Mouse (Mus musculus) limb, embryonic 12.5 days (tissue): ENCODE results near the gene Dbi. TPM values are rescaled to one million over a fixed set of nuclear protein-coding genes. Genes with fewer than 3 reads are reported as not detected.
"Not testable (repeated sequence)": the region's sequence is repeated elsewhere in the genome, so short reads cannot be mapped to it uniquely, and the experiment has no call there.

ENCODE experiments used
- ATAC-seq: fragments of 200-750 bp; cut with Nextera tagmentation; 2 replicates; pipeline ENCODE4 v1.8.0; 2017; ENCODE audit warnings: low read depth, moderate TSS enrichment; ENCODE audit not compliant: insufficient number of reproducible peaks, insufficient read depth, low FRiP score, low TSS enrichment
- H3K27ac ChIP-seq: fragments of 300-500 bp; sonication (generic); 2 replicates; pipeline ENCODE4 v1.5.1; 2016; ENCODE audit warnings: mild to moderate bottlenecking, moderate library complexity
- H3K27me3 ChIP-seq: fragments of 300-500 bp; sonication (generic); 2 replicates; pipeline ENCODE4 v1.6.1; 2016; ENCODE audit warnings: mild to moderate bottlenecking, moderate library complexity
- H3K36me3 ChIP-seq: fragments of 300-500 bp; sonication (generic); 2 replicates; pipeline ENCODE4 v1.6.1; 2016; ENCODE audit warnings: mild to moderate bottlenecking, moderate library complexity
- H3K4me1 ChIP-seq: fragments of 300-500 bp; sonication (generic); replicated peaks from 2 replicates; pipeline ENCODE4 v1.6.1; 2016
- H3K4me2 ChIP-seq: fragments of 300-500 bp; sonication (generic); 2 replicates; pipeline ENCODE4 v1.6.1; 2016; ENCODE audit warnings: mild to moderate bottlenecking, moderate library complexity
- H3K4me3 ChIP-seq: fragments of 300-500 bp; sonication (generic); replicated peaks from 2 replicates; pipeline ENCODE4 v1.5.1; 2016; ENCODE audit warnings: mild to moderate bottlenecking
- H3K9ac ChIP-seq: fragments of 300-500 bp; sonication (generic); replicated peaks from 2 replicates; pipeline ENCODE4 v1.6.1; 2016; ENCODE audit warnings: mild to moderate bottlenecking, moderate library complexity
- H3K9me3 ChIP-seq: fragments of 300-500 bp; sonication (generic); 2 replicates; pipeline ENCODE4 v1.6.1; 2016; ENCODE audit warnings: mild to moderate bottlenecking, moderate library complexity
- whole genome bisulfite sequencing: fragments of 180-500 bp; shearing (Covaris S2); methylation state at CpG from one replicate; pipeline ENCODE4 v1.1.7; 2016; 5-methylcytosine and 5-hydroxymethylcytosine counted together
- polyA plus RNA-seq: library from polyadenylated mRNA; unstranded; fragments of >200 nt; fragmentation: Nextera tagmentation; extraction: Ambion mirVana; gene quantifications from 2 replicates; pipeline ENCODE4 v1.2.1, GENCODE M21; 2016

Gene Dbi
- polyA plus RNA-seq, 1 experiment from 2014 or later = 702 TPM

- WGBS = 84% methylated on average over 8 of the region's 8 CpGs
- H3K4me1 ChIP-seq = no peaks in the 10 kb centered on the region
- no peak overlapping the region for H3K9ac ChIP-seq
- H3K27me3 ChIP-seq = 0 out of 2 replicates have a peak, but pooled peaks cover 4% of the 10 kb centered on the region
- no peaks in the 10 kb centered on the region for H3K9me3 ChIP-seq
- no peak overlapping the region for H3K27ac ChIP-seq
- H3K4me3 ChIP-seq = no peak overlapping the region
- ATAC-seq = no peak
- H3K4me2 ChIP-seq = no peak overlapping the region
- no peaks in the 10 kb centered on the region for H3K36me3 ChIP-seq
These were observed 20.2 kb downstream of the Dbi start for GRCm38 (mm10) chr1:120100456-120101226.

GRCm38 (mm10) chr1:120099483-120099882 lies 21.4 kb downstream of the Dbi start:
- H3K36me3 ChIP-seq = no peaks in the 10 kb centered on the region
- no peak overlapping the region for H3K9ac ChIP-seq
- no peak overlapping the region for H3K4me2 ChIP-seq
- H3K4me1 ChIP-seq = no peaks in the 10 kb centered on the region
- 76% methylated on average over 6 of the region's 6 CpGs for WGBS
- no peak overlapping the region for H3K4me3 ChIP-seq
- H3K9me3 ChIP-seq = no peaks in the 10 kb centered on the region
- no peak overlapping the region for H3K27ac ChIP-seq
- H3K27me3 ChIP-seq = 0 out of 2 replicates have a peak, but pooled peaks cover 4% of the 10 kb centered on the region
- ATAC-seq = no peak

- H3K36me3 ChIP-seq = no peaks in the 10 kb centered on the region
- no peaks in the 10 kb centered on the region for H3K27me3 ChIP-seq
- H3K9me3 ChIP-seq = no peaks in the 10 kb centered on the region
- no peak overlapping the region for H3K4me2 ChIP-seq
- ATAC-seq = no peak
- H3K4me1 ChIP-seq = no peaks in the 10 kb centered on the region
- WGBS = 20% methylated on average over 7 of the region's 7 CpGs
- H3K27ac ChIP-seq = no peak overlapping the region
- H3K9ac ChIP-seq = no peak overlapping the region
- H3K4me3 ChIP-seq = no peak overlapping the region
These were observed 22.6 kb downstream of the Dbi start for GRCm38 (mm10) chr1:120098327-120098726.

- Histone ChIP-seq H3K4me3 (no peak overlapping the region), H3K9me3 (no peaks in the 10 kb centered on the region), H3K27ac (no peak overlapping the region), H3K9ac (no peak overlapping the region), H3K27me3 (no peaks in the 10 kb centered on the region), H3K36me3 (no peaks in the 10 kb centered on the region), H3K4me1 (no peaks in the 10 kb centered on the region), H3K4me2 (no peak overlapping the region)
- ATAC-seq = no peak
- WGBS = 85% methylated on average over 3 of the region's 3 CpGs
These were observed 26.0 kb downstream of the Dbi start for GRCm38 (mm10) chr1:120094920-120095319.

- not testable (repeated sequence) for H3K27ac ChIP-seq, H3K9me3 ChIP-seq, H3K36me3 ChIP-seq, H3K27me3 ChIP-seq, H3K4me3 ChIP-seq, H3K4me2 ChIP-seq, H3K9ac ChIP-seq, H3K4me1 ChIP-seq
- peak; percentile 40; the same call in 1 of the 2 replicates for ATAC-seq
- WGBS = 52% methylated on average over 11 of the region's 14 CpGs
These were observed 27.3 kb downstream of the Dbi start for GRCm38 (mm10) chr1:120093482-120094134.

- no peak overlapping the region for H3K9ac ChIP-seq
- no peak overlapping the region for H3K27ac ChIP-seq
- H3K4me2 ChIP-seq = no peak overlapping the region
- no peak for ATAC-seq
- no peaks in the 10 kb centered on the region for H3K4me1 ChIP-seq
- H3K4me3 ChIP-seq = no peak overlapping the region
- 84% methylated on average over 8 of the region's 8 CpGs for WGBS
- no peaks in the 10 kb centered on the region for H3K27me3 ChIP-seq
- no peaks in the 10 kb centered on the region for H3K36me3 ChIP-seq
- no peaks in the 10 kb centered on the region for H3K9me3 ChIP-seq
These were observed 29.9 kb downstream of the Dbi start for GRCm38 (mm10) chr1:120090880-120091570.

GRCm38 (mm10) chr1:120089180-120089579 lies 31.7 kb downstream of the Dbi start:
- no peaks in the 10 kb centered on the region for H3K4me1 ChIP-seq
- H3K27me3 ChIP-seq = no peaks in the 10 kb centered on the region
- H3K9ac ChIP-seq = no peak overlapping the region
- H3K36me3 ChIP-seq = no peaks in the 10 kb centered on the region
- no peak for ATAC-seq
- H3K4me2 ChIP-seq = no peak overlapping the region
- H3K4me3 ChIP-seq = no peak overlapping the region
- H3K27ac ChIP-seq = no peak overlapping the region
- 19% methylated on average over 4 of the region's 5 CpGs for WGBS
- no peaks in the 10 kb centered on the region for H3K9me3 ChIP-seq

- Histone ChIP-seq H3K9me3 (no peaks in the 10 kb centered on the region), H3K36me3 (no peaks in the 10 kb centered on the region), H3K4me1 (peaks cover 6% of the 10 kb centered on the region), H3K4me3 (no peak overlapping the region), H3K4me2 (no peak overlapping the region), H3K27ac (no peak overlapping the region), H3K27me3 (no peaks in the 10 kb centered on the region), H3K9ac (no peak overlapping the region)
- no peak for ATAC-seq
- 64% methylated on average over 13 of the region's 13 CpGs for WGBS
These were observed 34.2 kb downstream of the Dbi start for GRCm38 (mm10) chr1:120086644-120087043.

- no peak for ATAC-seq
- Histone ChIP-seq H3K4me3 (no peak overlapping the region), H3K9me3 (no peaks in the 10 kb centered on the region), H3K9ac (no peak overlapping the region), H3K27me3 (no peaks in the 10 kb centered on the region), H3K27ac (no peak overlapping the region), H3K36me3 (no peaks in the 10 kb centered on the region), H3K4me1 (peaks cover 6% of the 10 kb centered on the region), H3K4me2 (no peak overlapping the region)
- WGBS = 69% methylated on average over 3 of the region's 3 CpGs
These were observed 35.2 kb downstream of the Dbi start for GRCm38 (mm10) chr1:120085696-120086095.

GRCm38 (mm10) chr1:120083921-120084517 lies 36.9 kb downstream of the Dbi start:
- Histone ChIP-seq H3K36me3 (no peaks in the 10 kb centered on the region), H3K27me3 (no peaks in the 10 kb centered on the region), H3K9ac (no peak overlapping the region), H3K4me3 (no peak overlapping the region), H3K4me1 (peaks cover 6% of the 10 kb centered on the region), H3K9me3 (no peaks in the 10 kb centered on the region), H3K4me2 (no peak overlapping the region), H3K27ac (no peak overlapping the region)
- 43% methylated on average over 5 of the region's 5 CpGs for WGBS
- ATAC-seq = no peak

GRCm38 (mm10) chr1:120082957-120083585 lies 37.8 kb downstream of the Dbi start:
- Histone ChIP-seq H3K36me3 (no peaks in the 10 kb centered on the region), H3K4me3 (no peak overlapping the region), H3K9me3 (no peaks in the 10 kb centered on the region), H3K27me3 (no peaks in the 10 kb centered on the region), H3K4me1 (peaks cover 7% of the 10 kb centered on the region), H3K9ac (no peak overlapping the region), H3K4me2 (no peak overlapping the region), H3K27ac (no peak overlapping the region)
- no peak for ATAC-seq
- WGBS = 29% methylated on average over 7 of the region's 7 CpGs
